Mouse (Mus musculus): ENCODE measurements around the gene Arhgef25.
A peak's percentile ranks its signal among the peaks of the same experiment; 100 is the strongest.

Arhgef25 gene

GRCm38 (mm10) chr10:127185506-127185905, 4.4 kb downstream of the Arhgef25 start:
- DNase-seq (ENCODE audit: low read depth), result no peak

- DNase-seq (ENCODE audit: low read depth), result peak; percentile 40
Measured at GRCm38 (mm10) chr10:127185101-127185500, 4.8 kb downstream of the Arhgef25 start.

- no peak for DNase-seq (ENCODE audit: low read depth)
Measured at GRCm38 (mm10) chr10:127183759-127184158, 6.1 kb downstream of the Arhgef25 start.

GRCm38 (mm10) chr10:127182624-127183023, 7.3 kb downstream of the Arhgef25 start:
- no peak for DNase-seq (ENCODE audit: low read depth)

- no peak for DNase-seq (ENCODE audit: low read depth)
Measured at GRCm38 (mm10) chr10:127181566-127181965, 8.3 kb downstream of the Arhgef25 start.

DNA sequence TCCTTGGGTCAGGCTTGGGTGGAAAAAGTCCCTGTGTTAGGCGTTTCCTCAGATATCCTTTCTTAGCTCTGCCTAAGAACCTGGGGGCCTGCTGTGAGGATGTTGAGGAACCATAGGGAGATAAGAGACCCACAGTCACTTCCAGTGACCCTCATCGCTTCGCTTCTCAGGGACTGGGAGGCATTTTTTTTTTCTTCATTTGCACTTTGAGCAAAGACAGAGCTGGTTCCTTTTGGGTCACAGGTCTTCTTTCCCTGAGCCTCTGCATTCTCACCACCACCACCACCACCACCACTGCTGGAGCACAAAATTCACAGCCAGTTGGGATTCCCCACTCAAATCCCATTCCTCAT, 9.2 kb downstream of the Arhgef25 start:
- DNase-seq (ENCODE audit: low read depth), result no peak

DNA sequence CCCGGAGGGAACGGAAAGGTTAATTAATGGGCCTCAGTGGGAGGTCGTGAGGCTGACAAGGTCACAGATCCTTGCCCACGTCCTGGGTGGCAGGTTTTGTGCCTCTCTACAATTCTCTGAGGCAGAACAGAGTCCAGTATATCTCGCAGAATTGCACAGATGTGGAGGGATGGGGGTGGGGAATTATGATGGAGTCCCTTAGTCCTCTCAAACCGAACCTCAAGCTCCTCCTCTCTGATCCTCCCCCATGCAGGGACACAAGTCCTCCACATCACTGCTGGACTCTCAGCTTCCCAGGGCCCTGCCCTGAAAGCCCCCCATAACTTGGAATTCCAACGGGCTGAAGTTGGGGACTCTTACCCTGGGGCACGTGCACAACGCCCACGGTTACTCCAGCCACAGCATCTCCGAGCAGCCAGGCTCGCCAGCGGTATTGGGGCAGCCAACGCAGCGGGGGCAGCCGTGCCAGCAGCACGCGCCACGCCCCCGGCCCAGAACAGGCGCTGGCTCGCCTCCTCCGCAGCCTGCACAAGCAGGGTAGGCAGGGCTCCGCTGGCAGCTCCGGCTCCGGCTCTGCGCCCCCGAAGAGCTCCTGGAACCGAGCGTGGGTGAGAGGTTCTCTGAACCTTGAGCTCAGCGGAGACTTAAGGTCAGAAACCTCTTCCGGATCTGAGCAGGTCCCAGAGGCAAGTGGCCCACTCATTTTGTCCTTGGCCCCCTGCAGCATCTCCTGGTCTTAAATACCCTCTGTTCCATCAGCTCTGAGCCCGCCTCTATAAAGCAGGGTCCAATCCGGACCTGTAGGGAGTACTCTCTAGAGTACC, 9.8 kb downstream of the Arhgef25 start, which contains the start of gene Slc26a10:
TSS of gene Slc26a10 (minus strand) at position 775 of the 824 bp plus-strand sequence.
- DNase-seq (ENCODE audit: low read depth), result peak; percentile 6

GRCm38 (mm10) chr10:127178286-127179027, 11.4 kb downstream of the Arhgef25 start:
- DNase-seq (ENCODE audit: low read depth), result peak; percentile 1

GRCm38 (mm10) chr10:127177719-127178118, 12.2 kb downstream of the Arhgef25 start:
- peak; percentile 80 for DNase-seq (ENCODE audit: low read depth)

DNA sequence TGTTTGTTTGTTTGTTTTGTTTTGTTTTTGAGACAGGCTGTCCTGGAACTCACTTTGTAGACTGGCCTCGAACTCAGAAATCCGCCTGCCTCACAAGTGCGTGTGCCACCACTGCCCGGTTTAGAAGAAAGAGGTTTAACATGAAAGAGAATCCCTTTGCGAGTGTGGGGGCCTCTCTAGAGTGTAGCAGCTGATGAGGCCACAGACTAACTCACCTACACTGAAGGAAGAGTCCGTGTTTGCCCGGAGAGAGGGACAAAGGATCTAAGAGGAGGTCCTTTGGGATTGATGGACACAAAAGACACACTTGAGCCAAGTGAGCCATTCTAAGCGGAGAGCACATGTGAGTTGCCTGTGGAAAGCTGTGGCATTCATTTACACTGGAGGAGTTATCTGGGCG, 12.6 kb downstream of the Arhgef25 start:
- DNase-seq (ENCODE audit: low read depth), result no peak

- DNase-seq (ENCODE audit: low read depth), result peak; percentile 1
Measured at GRCm38 (mm10) chr10:127176756-127177155, 13.1 kb downstream of the Arhgef25 start.

DNA sequence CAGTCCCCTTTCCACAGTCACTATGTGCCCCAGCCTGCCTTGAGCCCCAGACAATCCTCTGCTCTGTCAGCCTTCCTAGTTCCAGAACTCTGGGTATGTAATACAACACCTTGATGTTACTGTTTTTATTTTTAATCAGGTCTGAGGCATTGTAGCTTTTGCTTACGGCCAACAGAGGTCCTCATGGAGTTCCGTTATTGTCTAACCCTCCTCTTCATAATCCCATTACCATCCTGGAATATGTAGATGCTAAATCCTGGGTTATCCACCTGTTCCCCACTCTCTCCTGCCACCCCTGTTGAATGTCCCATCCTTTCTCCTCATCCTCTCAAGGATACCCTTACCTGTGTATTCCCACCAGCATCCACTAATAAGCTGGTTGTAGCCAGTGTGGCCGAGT, 13.7 kb downstream of the Arhgef25 start:
- peak; percentile 3 for DNase-seq (ENCODE audit: low read depth)

- DNase-seq (ENCODE audit: low read depth), result peak; percentile 1
Measured at GRCm38 (mm10) chr10:127174170-127174569, 15.7 kb downstream of the Arhgef25 start.

DNA sequence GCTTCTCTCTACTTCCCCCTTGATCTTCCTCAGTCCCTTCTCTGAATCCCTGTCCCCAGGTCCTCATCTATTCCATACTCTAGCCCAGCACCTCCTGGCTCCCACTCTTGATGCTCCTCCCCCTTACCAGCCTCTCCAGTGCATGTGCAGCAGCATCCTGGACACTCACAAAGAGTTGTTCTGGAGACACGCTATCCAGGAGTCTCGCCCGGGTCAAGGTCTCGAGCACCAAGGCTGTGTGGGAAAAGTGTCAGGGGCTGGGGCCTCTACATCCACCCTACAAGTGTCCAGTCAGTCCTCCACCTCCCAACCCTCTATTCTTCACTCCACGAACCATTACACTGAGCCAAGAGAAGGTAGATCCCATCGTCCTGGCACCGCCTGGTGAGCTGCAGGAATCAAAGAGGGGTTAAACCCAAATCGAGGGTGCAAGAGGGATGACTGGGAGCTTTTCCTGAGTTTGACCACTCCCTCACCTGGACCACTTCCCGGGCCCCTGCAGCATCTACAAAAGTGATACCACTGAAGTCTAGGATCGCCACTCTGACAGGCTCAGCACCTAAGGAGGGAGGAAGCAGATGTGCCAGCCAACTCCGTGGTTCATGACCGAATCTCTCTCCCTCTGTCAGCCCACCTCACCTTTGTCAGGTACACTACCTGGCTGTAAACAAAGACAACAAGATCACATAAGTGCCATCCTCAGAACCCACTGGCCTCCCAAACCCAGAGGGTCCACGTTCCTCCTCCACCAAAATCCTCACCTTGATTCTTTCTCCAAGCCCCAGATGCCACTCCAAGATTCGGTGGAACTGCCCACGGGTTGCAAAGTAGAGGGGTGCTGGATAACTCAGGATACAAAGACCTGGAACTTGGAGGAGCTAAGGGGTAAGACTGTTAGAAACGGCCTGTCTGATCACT, 16.5 kb downstream of the Arhgef25 start:
- DNase-seq (ENCODE audit: low read depth), result peak; percentile 1

- DNase-seq (ENCODE audit: low read depth), result peak; percentile 1
Measured at GRCm38 (mm10) chr10:127171631-127172200, 18.2 kb downstream of the Arhgef25 start.

DNA sequence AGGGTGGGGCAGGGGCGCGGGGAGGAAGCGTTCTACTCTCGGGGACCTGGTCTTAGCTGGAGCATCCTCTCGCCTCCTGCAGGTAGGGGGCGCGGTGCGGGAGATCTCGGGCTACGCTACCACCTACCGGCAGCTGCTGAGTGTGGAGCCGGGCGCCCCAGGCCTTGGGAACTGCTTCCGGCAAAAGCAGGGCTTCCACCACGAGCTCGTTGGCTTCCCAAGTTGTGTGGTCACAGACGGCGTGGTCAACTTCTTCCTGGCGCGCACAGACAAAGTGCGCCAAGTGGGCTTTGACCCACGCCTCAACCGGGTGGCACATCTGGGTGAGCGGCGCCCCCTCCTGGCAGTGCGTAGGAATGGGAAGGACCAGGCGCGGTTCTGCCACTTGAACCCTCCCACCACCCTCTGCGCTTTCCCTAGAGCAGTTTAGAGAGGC, 19.0 kb downstream of the Arhgef25 start:
- peak; percentile 88 for DNase-seq (ENCODE audit: low read depth)

GRCm38 (mm10) chr10:127170002-127170401, 19.9 kb downstream of the Arhgef25 start:
- DNase-seq (ENCODE audit: low read depth), result peak; percentile 24

DNA sequence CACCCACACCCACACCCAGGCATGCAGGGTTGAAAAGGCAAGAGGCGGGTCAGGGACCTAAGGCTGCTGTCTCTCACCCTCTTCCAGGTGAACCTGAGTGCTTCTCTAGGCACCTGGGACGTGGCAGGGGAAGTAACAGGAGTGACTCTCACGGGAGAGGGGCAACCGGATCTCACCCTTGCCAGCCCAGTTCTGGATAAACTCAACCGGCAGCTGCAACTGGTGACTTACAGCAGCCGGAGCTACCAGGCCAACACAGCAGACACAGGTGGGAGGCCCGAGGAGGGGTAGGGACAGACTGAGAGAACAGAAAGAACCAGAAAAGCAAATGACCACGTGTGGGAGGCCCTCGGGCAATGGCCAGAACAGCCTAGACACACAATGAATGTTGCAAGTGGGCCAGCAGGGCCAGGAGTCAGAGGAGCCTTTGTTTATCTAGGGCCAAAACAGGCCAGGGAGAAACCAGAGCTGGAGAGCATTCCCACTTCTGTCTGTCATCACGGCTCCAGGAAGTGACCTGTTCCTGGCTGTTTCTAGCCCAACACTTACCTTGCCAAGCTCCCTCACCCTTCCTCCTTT, 22.2 kb downstream of the Arhgef25 start:
- peak; percentile 68 for DNase-seq (ENCODE audit: low read depth)

DNA sequence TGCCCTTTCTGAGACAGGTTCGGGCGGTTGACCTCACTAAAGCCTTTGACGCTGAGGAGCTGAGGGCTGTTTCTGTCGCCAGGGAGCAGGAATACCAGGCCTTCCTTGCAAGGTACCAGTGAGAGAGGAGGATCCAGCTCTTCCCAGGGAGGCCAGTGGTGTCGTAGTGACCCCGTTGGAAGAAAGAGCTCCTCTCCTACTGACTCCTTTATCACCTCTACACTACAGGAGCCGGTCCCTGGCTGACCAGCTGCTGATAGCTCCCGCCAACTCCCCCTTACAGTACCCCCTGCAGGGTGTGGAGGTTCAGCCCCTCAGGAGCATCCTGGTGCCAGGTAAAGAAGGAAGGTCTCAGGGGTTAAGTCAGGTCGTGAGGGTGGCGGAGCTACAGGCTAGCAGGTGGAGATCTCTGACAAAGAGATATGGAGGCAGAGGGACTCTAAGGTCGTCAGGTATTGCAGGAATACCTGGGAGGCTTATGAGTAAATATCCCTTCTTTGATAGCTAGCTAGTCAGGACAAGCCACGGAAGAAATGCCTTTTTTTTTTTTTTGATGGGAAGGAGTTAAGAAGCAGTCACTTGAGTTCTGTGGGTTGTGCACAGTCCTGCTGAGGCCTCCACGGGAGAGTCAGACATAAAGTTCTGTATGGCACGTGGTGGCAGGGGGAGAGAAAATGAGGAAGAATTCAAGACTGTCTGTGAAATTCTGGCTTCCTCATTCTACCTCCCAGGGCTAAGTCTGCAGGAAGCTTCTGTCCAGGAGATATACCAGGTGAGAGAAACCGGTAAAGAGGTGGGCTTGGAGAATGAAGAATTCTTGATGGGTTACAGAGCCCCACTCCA, 22.9 kb downstream of the Arhgef25 start:
- peak; percentile 2 for DNase-seq (ENCODE audit: low read depth)

- DNase-seq (ENCODE audit: low read depth), result no peak
Measured at GRCm38 (mm10) chr10:127166404-127166715, 23.5 kb downstream of the Arhgef25 start.
